Mouse (Mus musculus): ENCODE results near the gene Dclk1.
A peak's percentile ranks its signal among the peaks of the same experiment; 100 is the strongest.

Dclk1 gene

GRCm38 (mm10) chr3:55397752-55398693 is 155.9 kb downstream of the Dclk1 start:
- no peak for DNase-seq (ENCODE audit: low spot score)

GRCm38 (mm10) chr3:55401236-55401635 is 159.1 kb downstream of the Dclk1 start:
- DNase-seq (ENCODE audit: low spot score), result no peak

GRCm38 (mm10) chr3:55404751-55405150 is 162.6 kb downstream of the Dclk1 start:
- DNase-seq (ENCODE audit: low spot score), result no peak

GRCm38 (mm10) chr3:55406616-55407015 is 164.5 kb downstream of the Dclk1 start:
- no peak for DNase-seq (ENCODE audit: low spot score)

- DNase-seq (ENCODE audit: low spot score), result no peak
Observed at GRCm38 (mm10) chr3:55411547-55411946, 169.4 kb downstream of the Dclk1 start.

- DNase-seq (ENCODE audit: low spot score), result peak; percentile 46
Observed at GRCm38 (mm10) chr3:55415527-55415950, 173.4 kb downstream of the Dclk1 start.

- DNase-seq (ENCODE audit: low spot score), result no peak
Observed at GRCm38 (mm10) chr3:55418845-55419244, 176.7 kb downstream of the Dclk1 start.

- DNase-seq (ENCODE audit: low spot score), result peak; percentile 53
Observed at GRCm38 (mm10) chr3:55419334-55419733, 177.2 kb downstream of the Dclk1 start.

- no peak for DNase-seq (ENCODE audit: low spot score)
Observed at GRCm38 (mm10) chr3:55420436-55421083, 178.4 kb downstream of the Dclk1 start.

GRCm38 (mm10) chr3:55423640-55424397 is 181.7 kb downstream of the Dclk1 start:
- DNase-seq (ENCODE audit: low spot score), result peak; percentile 43

- DNase-seq (ENCODE audit: low spot score), result no peak
Observed at GRCm38 (mm10) chr3:55430022-55430549, 187.9 kb downstream of the Dclk1 start.

- no peak for DNase-seq (ENCODE audit: low spot score)
Observed at GRCm38 (mm10) chr3:55431223-55431622, 189.1 kb downstream of the Dclk1 start.

GRCm38 (mm10) chr3:55434276-55434675 is 192.1 kb downstream of the Dclk1 start:
- DNase-seq (ENCODE audit: low spot score), result peak; percentile 17

GRCm38 (mm10) chr3:55438824-55439446 is 196.8 kb downstream of the Dclk1 start:
- DNase-seq (ENCODE audit: low spot score), result no peak

- DNase-seq (ENCODE audit: low spot score), result no peak
Observed at GRCm38 (mm10) chr3:55440342-55440741, 198.2 kb downstream of the Dclk1 start.

GRCm38 (mm10) chr3:55442012-55442645 is 200.0 kb downstream of the Dclk1 start:
- no peak for DNase-seq (ENCODE audit: low spot score)

- no peak for DNase-seq (ENCODE audit: low spot score)
Observed at GRCm38 (mm10) chr3:55443271-55443670, 201.1 kb downstream of the Dclk1 start.

GRCm38 (mm10) chr3:55443725-55444124 is 201.6 kb downstream of the Dclk1 start:
- DNase-seq (ENCODE audit: low spot score), result no peak

GRCm38 (mm10) chr3:55446681-55447080 is 204.5 kb downstream of the Dclk1 start:
- DNase-seq (ENCODE audit: low spot score), result no peak

- DNase-seq (ENCODE audit: low spot score), result no peak
Observed at GRCm38 (mm10) chr3:55447486-55448460, 205.6 kb downstream of the Dclk1 start.
